Mouse (Mus musculus): ENCODE data around the gene Cog4.

- TF ChIP-seq CTCF (IDR thresholded peaks at IDR 0.05; ENCODE audit: low read depth, low read length) = no peak
- TF ChIP-seq POLR2A (IDR thresholded peaks at IDR 0.05; ENCODE audit: extremely low read depth, insufficient read depth, low read length) = no peak
Observed at GRCm38 (mm10) chr8:110895254-110895653, 48.9 kb downstream of the Cog4 start.

All from liver, adult 2 months (tissue).